Mouse (Mus musculus) thymus, adult 2 months (tissue): ENCODE results near the gene Exoc8. TPM values are rescaled to one million over a fixed set of nuclear protein-coding genes. Genes with fewer than 3 reads are reported as not detected.

Source experiments
- DNase-seq: peaks from one replicate; pipeline ENCODE4 v3.0.0; 2021
- H3K27ac ChIP-seq: fragments of 200-500 bp; 2 replicates; pipeline ENCODE4 v1.5.1; 2012; ENCODE audit warnings: low read length, control low read depth; ENCODE audit not compliant: control insufficient read depth, insufficient read depth
- H3K27me3 ChIP-seq: fragments of 200-500 bp; 2 replicates; pipeline ENCODE4 v1.6.1; 2012; ENCODE audit warnings: mild to moderate bottlenecking, low read length, moderate library complexity, mixed read lengths; ENCODE audit not compliant: control insufficient read depth, insufficient read depth
- H3K36me3 ChIP-seq: fragments of 200-500 bp; 2 replicates; pipeline ENCODE4 v1.6.1; 2012; ENCODE audit warnings: mild to moderate bottlenecking, low read length, moderate library complexity; ENCODE audit not compliant: control insufficient read depth, insufficient read depth
- H3K4me1 ChIP-seq: fragments of 200-500 bp; replicated peaks from 2 replicates; pipeline ENCODE4 v1.6.1; 2012; ENCODE audit warnings: low read length; ENCODE audit not compliant: control insufficient read depth, insufficient read depth
- H3K4me3 ChIP-seq: fragments of 200-500 bp; 2 replicates; pipeline ENCODE4 v1.5.1; 2012; ENCODE audit warnings: mild to moderate bottlenecking, low read length, control low read depth, moderate library complexity; ENCODE audit not compliant: control insufficient read depth, insufficient read depth
- CTCF ChIP-seq: fragments of 200-500 bp; IDR thresholded peaks from 2 replicates; pipeline ENCODE4 v1.5.1; 2012; ENCODE audit warnings: mild to moderate bottlenecking, control low read depth, low read length, moderate library complexity, borderline replicate concordance; ENCODE audit not compliant: control insufficient read depth, poor library complexity, insufficient read depth; ENCODE audit errors: extremely low read depth
- POLR2A ChIP-seq: fragments of 200-500 bp; IDR thresholded peaks from 2 replicates; pipeline ENCODE4 v1.6.1; 2012; ENCODE audit warnings: mild to moderate bottlenecking, low read length, control low read depth, moderate library complexity; ENCODE audit not compliant: control insufficient read depth, poor library complexity, insufficient read depth; ENCODE audit errors: extremely low read depth
- WGBS: fragments of 180-500 bp; shearing (Covaris S2); methylation state at CpG from one replicate; pipeline ENCODE4 v1.1.7; 2018; 5-methylcytosine and 5-hydroxymethylcytosine counted together
- polyA plus RNA-seq: library from polyadenylated mRNA; depleted of rRNA; stranded (reverse); fragments of >200 nt; gene quantifications from 2 replicates; pipeline ENCODE4 v1.2.3, GENCODE M21; 2012; rRNA removed

The Exoc8 gene
- 12.0 and 15.2 TPM in 2 replicates for polyA plus RNA-seq

DNA sequence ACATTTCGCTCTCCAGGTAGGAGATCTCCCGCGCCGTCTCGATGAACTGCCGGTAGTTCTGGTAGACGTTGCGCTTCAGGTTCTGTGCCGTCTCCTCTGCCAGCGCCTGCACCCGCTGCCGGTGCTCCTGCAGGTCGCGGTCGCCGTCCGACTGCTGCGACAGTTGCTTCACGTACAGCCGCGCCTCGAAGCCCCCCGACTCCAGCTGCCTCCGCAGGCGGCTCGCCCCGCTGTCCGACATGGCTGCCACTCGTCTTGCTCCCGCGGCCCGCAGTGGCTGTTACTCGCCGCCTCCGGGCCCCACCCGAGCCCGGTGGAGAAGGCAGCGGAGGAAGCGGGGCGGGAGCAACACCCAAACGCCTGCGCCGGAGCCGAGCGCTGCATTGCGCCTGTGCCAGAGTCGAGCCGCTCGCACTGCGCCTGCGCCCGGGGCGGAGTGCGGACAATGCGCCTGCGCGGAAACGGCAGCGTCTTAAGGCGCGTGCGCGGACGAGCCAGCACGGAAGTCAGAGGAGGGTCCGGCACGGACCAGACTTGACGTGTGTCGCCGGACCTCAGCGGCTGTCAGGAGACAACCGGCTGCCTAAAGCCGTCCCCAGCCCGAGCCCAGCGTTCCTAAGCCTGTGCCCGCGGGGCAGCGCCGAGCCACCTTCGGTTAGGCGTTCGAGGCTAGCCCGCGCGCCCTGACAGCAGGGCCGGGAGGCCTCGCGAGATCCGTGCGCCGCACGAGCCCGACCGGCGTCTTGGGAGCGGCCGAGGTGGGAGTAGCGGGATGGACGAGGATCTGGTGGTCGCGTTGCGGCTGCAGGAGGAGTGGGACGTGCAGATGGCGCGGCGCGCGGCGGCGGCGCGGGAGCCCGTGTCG, at the start of gene Exoc8, which contains the start of gene Sprtn:
Exoc8 (minus strand) TSS at position 320 of the 865 bp plus-strand sequence.
Sprtn (plus strand) TSS at position 501 of the 865 bp plus-strand sequence.
- Histone ChIP-seq H3K4me1 (peaks cover 20% of the 10 kb centered on the region), H3K4me3 (peak within 1 kb of the TSS; percentile 84), H3K27me3 (no peaks in the 10 kb centered on the region), H3K27ac (peak within 1 kb of the TSS; percentile 27), H3K36me3 (peaks cover 28% of the 10 kb centered on the region)
- DNase-seq: peak; percentile 98
- under 1% methylated on average over 114 of the region's 114 CpGs for WGBS
- peak; percentile 84 for TF ChIP-seq POLR2A
- no peak; the same call in 1 of the 2 replicates for TF ChIP-seq CTCF

DNA sequence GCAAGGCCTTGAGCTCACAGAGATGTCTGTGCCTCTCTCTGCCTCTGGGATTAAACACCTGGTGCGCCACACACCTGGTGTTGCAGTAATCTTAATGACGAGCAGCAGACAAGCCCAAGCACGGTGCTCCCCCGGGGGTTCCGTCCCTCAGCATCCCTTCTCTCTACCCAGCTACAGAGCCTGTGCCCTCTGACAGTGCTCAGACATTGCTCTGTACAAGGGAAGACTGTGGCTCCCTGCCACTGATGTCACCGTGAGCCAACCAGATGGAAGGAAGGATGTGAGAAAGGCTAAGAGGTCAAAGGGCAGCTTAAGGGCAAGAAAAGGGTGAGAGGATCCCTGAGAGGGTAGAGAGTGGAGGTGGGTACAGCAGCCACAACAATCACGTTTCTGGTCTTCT, 46.9 kb upstream of the Exoc8 start:
- Histone ChIP-seq H3K4me3 (no peak overlapping the region), H3K27ac (no peak overlapping the region), H3K4me1 (peaks cover 25% of the 10 kb centered on the region), H3K27me3 (no peaks in the 10 kb centered on the region), H3K36me3 (no peaks in the 10 kb centered on the region)
- 86% methylated on average over 7 of the region's 7 CpGs for WGBS
- TF ChIP-seq CTCF (no peak), POLR2A (no peak)
- no peak for DNase-seq

DNA sequence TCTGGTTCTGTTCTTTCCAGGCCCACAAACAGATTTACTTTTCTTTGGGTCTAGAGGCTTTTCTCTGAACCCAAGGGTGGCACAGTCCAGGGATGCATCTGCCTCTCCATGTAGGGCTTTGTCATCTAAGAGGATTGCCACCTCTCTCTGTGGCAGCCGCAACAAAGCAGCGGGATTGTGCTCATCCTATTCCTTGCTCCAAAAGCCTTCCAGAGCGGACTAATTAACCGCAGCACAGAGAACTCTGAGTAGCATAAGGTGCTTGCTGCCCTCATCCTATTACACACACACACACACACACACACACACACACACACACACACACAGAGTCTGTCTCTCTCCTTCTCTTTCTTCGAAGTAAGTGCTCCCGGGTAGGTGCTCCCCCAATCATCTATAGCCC, 46.3 kb upstream of the Exoc8 start:
- H3K27me3 ChIP-seq: no peaks in the 10 kb centered on the region
- H3K36me3 ChIP-seq: no peaks in the 10 kb centered on the region
- DNase-seq: no peak
- no peak overlapping the region for H3K27ac ChIP-seq
- 97% methylated on average over 6 of the region's 6 CpGs for WGBS
- peaks cover 25% of the 10 kb centered on the region for H3K4me1 ChIP-seq
- H3K4me3 ChIP-seq: no peak overlapping the region
- no peak for TF ChIP-seq POLR2A
- no peak for TF ChIP-seq CTCF

DNA sequence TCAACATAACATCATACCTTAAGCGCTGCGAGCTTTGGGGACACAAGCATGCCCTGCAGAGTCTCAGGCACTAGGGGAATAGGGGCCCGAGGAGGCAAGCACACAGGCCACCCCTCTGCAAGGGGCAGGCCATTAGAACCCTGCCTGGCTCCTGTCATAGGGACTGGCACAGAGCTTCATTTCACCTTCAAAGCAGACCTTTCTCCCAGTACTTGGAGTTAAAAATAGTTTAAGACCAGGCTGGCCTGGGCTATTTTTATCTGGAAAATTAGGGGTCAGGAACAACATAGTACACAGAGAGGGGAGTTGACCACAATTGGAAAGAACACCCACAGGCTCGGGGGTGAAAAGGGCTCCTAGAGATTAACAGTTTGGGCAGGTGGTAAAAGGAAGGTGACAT, 39.8 kb upstream of the Exoc8 start:
- H3K4me3 ChIP-seq: no peak overlapping the region
- no peaks in the 10 kb centered on the region for H3K27me3 ChIP-seq
- 91% methylated on average over 4 of the region's 4 CpGs for WGBS
- no peaks in the 10 kb centered on the region for H3K4me1 ChIP-seq
- no peak for DNase-seq
- H3K27ac ChIP-seq: no peak overlapping the region
- no peak for TF ChIP-seq POLR2A
- TF ChIP-seq CTCF: no peak
- H3K36me3 ChIP-seq: no peaks in the 10 kb centered on the region

DNA sequence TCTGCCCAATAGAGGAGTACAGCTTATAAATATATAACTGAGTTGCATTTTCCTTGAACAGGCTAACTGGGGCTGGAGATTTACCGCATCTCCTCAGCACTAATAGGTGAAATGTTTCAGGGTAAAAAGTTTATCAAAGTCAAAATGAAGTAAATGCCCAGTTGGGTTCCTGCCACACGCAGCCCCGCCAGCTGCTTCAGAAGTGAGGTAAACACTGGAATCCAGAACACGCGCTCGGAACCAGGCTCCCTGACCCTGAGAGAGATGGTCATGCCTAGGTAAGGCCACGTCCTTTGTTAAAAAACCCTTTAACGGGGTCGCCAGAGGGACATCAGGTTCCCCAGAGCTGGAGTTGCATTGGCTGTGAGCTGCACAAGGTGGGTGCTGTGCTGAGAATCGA, 39.2 kb upstream of the Exoc8 start:
- TF ChIP-seq CTCF: no peak
- TF ChIP-seq POLR2A: no peak
- no peak for DNase-seq
- Histone ChIP-seq H3K27me3 (no peaks in the 10 kb centered on the region), H3K27ac (no peak overlapping the region), H3K36me3 (no peaks in the 10 kb centered on the region), H3K4me1 (no peaks in the 10 kb centered on the region), H3K4me3 (no peak overlapping the region)
- WGBS: 99% methylated on average over 10 of the region's 10 CpGs

DNA sequence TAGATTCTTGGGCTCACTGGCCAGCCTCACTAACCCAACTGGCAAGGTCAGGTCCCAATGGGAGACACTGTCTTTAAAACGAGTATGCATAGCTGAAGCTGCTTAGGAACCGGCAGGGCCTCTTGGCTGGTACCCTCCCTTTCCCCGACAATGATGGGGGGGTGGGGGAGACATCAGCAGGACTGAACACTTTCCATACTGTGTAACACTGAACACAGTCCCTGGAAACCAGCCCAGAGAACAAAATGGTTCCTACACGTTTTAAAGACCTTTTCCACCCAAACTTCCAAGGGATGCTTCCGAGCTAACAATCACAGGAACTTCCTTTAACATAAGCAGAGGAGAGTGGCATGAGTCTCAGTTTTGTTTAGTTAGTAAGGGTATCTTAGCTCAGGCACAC, 37.6 kb upstream of the Exoc8 start:
- 91% methylated on average over 5 of the region's 5 CpGs for WGBS
- Histone ChIP-seq H3K4me1 (no peaks in the 10 kb centered on the region), H3K4me3 (no peak overlapping the region), H3K27ac (no peak overlapping the region), H3K27me3 (no peaks in the 10 kb centered on the region), H3K36me3 (no peaks in the 10 kb centered on the region)
- TF ChIP-seq CTCF: no peak
- TF ChIP-seq POLR2A: no peak
- DNase-seq: no peak

DNA sequence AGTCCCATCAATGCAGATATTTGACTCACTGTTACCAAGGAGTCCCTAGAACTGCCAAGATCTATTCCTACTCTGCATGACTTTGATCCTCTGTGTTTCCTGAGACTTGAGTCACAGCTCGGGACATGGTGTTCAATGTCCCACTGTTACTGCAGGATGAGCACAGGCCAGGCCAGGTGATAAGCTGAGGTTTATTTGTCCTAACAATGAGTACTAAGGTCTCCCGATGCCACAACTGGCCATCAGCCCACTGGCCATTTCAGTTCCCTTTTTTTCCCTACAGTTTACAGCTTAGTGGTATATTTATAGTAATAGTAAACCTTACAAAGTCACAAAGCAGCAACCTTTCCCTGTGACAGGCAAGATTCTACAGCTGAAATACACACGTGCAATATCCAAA, 34.9 kb upstream of the Exoc8 start:
- Histone ChIP-seq H3K36me3 (no peaks in the 10 kb centered on the region), H3K4me1 (peaks cover 3% of the 10 kb centered on the region; the same call in 1 of the 2 replicates), H3K27ac (no peak overlapping the region), H3K27me3 (no peaks in the 10 kb centered on the region), H3K4me3 (no peak overlapping the region)
- 81% methylated on average over 3 of the region's 3 CpGs for WGBS
- no peak for DNase-seq
- no peak for TF ChIP-seq POLR2A
- no peak for TF ChIP-seq CTCF
